Mouse (Mus musculus): ENCODE results near the gene Krt24. TPM values are rescaled to one million over a fixed set of nuclear protein-coding genes. Genes with fewer than 3 reads are reported as not detected.
A peak's percentile ranks its signal among the peaks of the same experiment; 100 is the strongest.

Gene Krt24
- total and polyA plus RNA-seq, 3 experiments, result not detected

- no peak overlapping the region for H3K9ac ChIP-seq (ENCODE audit: control insufficient read depth, low read depth, low read length, poor library complexity, severe bottlenecking)
- no peaks in the 10 kb centered on the region for H3K4me1 ChIP-seq (ENCODE audit: control insufficient read depth in 1 of 2, insufficient read depth in 2 of 2, low read length in 2 of 2)
- H3K27ac ChIP-seq (ENCODE audit: control insufficient read depth, low read depth, low read length), result no peak overlapping the region
- no peaks in the 10 kb centered on the region for H3K9me3 ChIP-seq (replicated peaks; ENCODE audit: insufficient read depth, low read length)
- peak; percentile 27 for DNase-seq (ENCODE audit: low read depth, low spot score)
- no peaks in the 10 kb centered on the region for H3K79me2 ChIP-seq (ENCODE audit: control insufficient read depth, insufficient read depth, low read length, poor library complexity)
- H3K36me3 ChIP-seq (ENCODE audit: control insufficient read depth in 1 of 2, insufficient read depth in 2 of 2, low read length in 2 of 2), result no peaks in the 10 kb centered on the region
- H3K27me3 ChIP-seq (ENCODE audit: control insufficient read depth in 1 of 2, insufficient read depth in 2 of 2, low read length in 2 of 2), result no peaks in the 10 kb centered on the region
- TF ChIP-seq MYB (IDR thresholded peaks at IDR 0.05; ENCODE audit: low read depth, low read length) (no peak), ETS1 (IDR thresholded peaks at IDR 0.05; ENCODE audit: low read depth, low read length) (no peak), BHLHE40 (IDR thresholded peaks at IDR 0.05; ENCODE audit: borderline replicate concordance, low read depth, low read length) (peak; percentile 51; the same call in 1 of the 2 replicates), TBP (IDR thresholded peaks at IDR 0.05; ENCODE audit: low read depth, low read length) (no peak), CTCF (IDR thresholded peaks at IDR 0.05 in 2 of 3, conservative IDR thresholded peaks at IDR 0.05 in 1 of 3; ENCODE audit: control insufficient read depth in 1 of 3, insufficient read depth in 1 of 3, low read depth in 2 of 3, low read length in 3 of 3, poor library complexity in 1 of 3, severe bottlenecking in 1 of 3) (peak; percentile 38 to 57 (median 44))
- no peak overlapping the region for H3K4me3 ChIP-seq (ENCODE audit: control insufficient read depth in 1 of 2, insufficient read depth in 1 of 2, low read depth in 2 of 2, low read length in 2 of 2)
Observed at GRCm38 (mm10) chr11:99256213-99256612, 28.8 kb downstream of the Krt24 start.

- Histone ChIP-seq H3K36me3 (ENCODE audit: control insufficient read depth in 1 of 2, insufficient read depth in 2 of 2, low read length in 2 of 2) (no peaks in the 10 kb centered on the region), H3K27me3 (ENCODE audit: control insufficient read depth in 1 of 2, insufficient read depth in 2 of 2, low read length in 2 of 2) (no peaks in the 10 kb centered on the region), H3K27ac (ENCODE audit: control insufficient read depth, low read depth, low read length) (no peak overlapping the region), H3K4me3 (ENCODE audit: control insufficient read depth in 1 of 2, insufficient read depth in 1 of 2, low read depth in 2 of 2, low read length in 2 of 2) (no peak overlapping the region), H3K9ac (ENCODE audit: control insufficient read depth, low read depth, low read length, poor library complexity, severe bottlenecking) (no peak overlapping the region), H3K79me2 (ENCODE audit: control insufficient read depth, insufficient read depth, low read length, poor library complexity) (no peaks in the 10 kb centered on the region), H3K4me1 (ENCODE audit: control insufficient read depth in 1 of 2, insufficient read depth in 2 of 2, low read length in 2 of 2) (no peaks in the 10 kb centered on the region), H3K9me3 (replicated peaks; ENCODE audit: insufficient read depth, low read length) (no peaks in the 10 kb centered on the region)
- TF ChIP-seq JUND (IDR thresholded peaks at IDR 0.05; ENCODE audit: low read depth, low read length) (no peak), GATA1 (IDR thresholded peaks at IDR 0.05; ENCODE audit: low read depth, low read length) (no peak), SIN3A (IDR thresholded peaks at IDR 0.05; ENCODE audit: low read length) (no peak), MYB (IDR thresholded peaks at IDR 0.05; ENCODE audit: low read depth, low read length) (no peak), MAFK (IDR thresholded peaks at IDR 0.05; ENCODE audit: borderline replicate concordance, low read depth, low read length) (no peak), EP300 (IDR thresholded peaks at IDR 0.05; ENCODE audit: low read depth in 1 of 2, low read length in 2 of 2) (no peak), HCFC1 (IDR thresholded peaks at IDR 0.05; ENCODE audit: low read depth, low read length) (no peak), MEF2A (IDR thresholded peaks at IDR 0.05; ENCODE audit: extremely low read depth, insufficient replicate concordance, low read depth, low read length, poor library complexity, severe bottlenecking) (no peak), USF2 (IDR thresholded peaks at IDR 0.05; ENCODE audit: borderline replicate concordance in 1 of 2, insufficient read depth in 1 of 2, low read depth in 1 of 2, low read length in 2 of 2) (no peak), CHD1 (IDR thresholded peaks at IDR 0.05; ENCODE audit: low read depth, low read length) (no peak), MAZ (IDR thresholded peaks at IDR 0.05; ENCODE audit: low read depth, low read length) (no peak), TCF12 (IDR thresholded peaks at IDR 0.05; ENCODE audit: low read depth, low read length) (no peak), CTCF (IDR thresholded peaks at IDR 0.05 in 2 of 3, conservative IDR thresholded peaks at IDR 0.05 in 1 of 3; ENCODE audit: control insufficient read depth in 1 of 3, insufficient read depth in 1 of 3, low read depth in 2 of 3, low read length in 3 of 3, poor library complexity in 1 of 3, severe bottlenecking in 1 of 3) (no peak)
- DNase-seq (ENCODE audit: low read depth, low spot score), result no peak
Observed at GRCm38 (mm10) chr11:99255316-99255715, 29.7 kb downstream of the Krt24 start.
